Mouse (Mus musculus): ENCODE data around the gene Ctdsp1.
"Not testable (repeated sequence)": the region's sequence is repeated elsewhere in the genome, so short reads cannot be mapped to it uniquely, and the experiment has no call there.

The Ctdsp1 gene

GRCm38 (mm10) chr1:74396456-74397222 lies 5.3 kb downstream of the Ctdsp1 start:
- not testable (repeated sequence) for DNase-seq (ENCODE audit: low read depth, low spot score)

- DNase-seq (ENCODE audit: low read depth, low spot score): peak; percentile 98
Observed at GRCm38 (mm10) chr1:74397268-74397918, 6.1 kb downstream of the Ctdsp1 start.

- DNase-seq (ENCODE audit: low read depth, low spot score): peak; percentile 46
Observed at GRCm38 (mm10) chr1:74397919-74398451, 6.7 kb downstream of the Ctdsp1 start.

- no peak for DNase-seq (ENCODE audit: low read depth, low spot score)
Observed at GRCm38 (mm10) chr1:74400531-74400930, 9.2 kb downstream of the Ctdsp1 start.

- DNase-seq (ENCODE audit: low read depth, low spot score): no peak
Observed at GRCm38 (mm10) chr1:74401015-74401702, 9.8 kb downstream of the Ctdsp1 start.

GRCm38 (mm10) chr1:74404206-74404605 lies 12.9 kb downstream of the Ctdsp1 start:
- no peak for DNase-seq (ENCODE audit: low read depth, low spot score)

- no peak for DNase-seq (ENCODE audit: low read depth, low spot score)
Observed at GRCm38 (mm10) chr1:74408589-74409504, 17.5 kb downstream of the Ctdsp1 start, which contains the start of gene Vil1. Gene Vil1 (plus strand): TSS chr1:74409376.

GRCm38 (mm10) chr1:74411753-74412325 lies 20.5 kb downstream of the Ctdsp1 start:
- DNase-seq (ENCODE audit: low read depth, low spot score): no peak

- no peak for DNase-seq (ENCODE audit: low read depth, low spot score)
Observed at GRCm38 (mm10) chr1:74412711-74413110, 21.4 kb downstream of the Ctdsp1 start.

- DNase-seq (ENCODE audit: low read depth, low spot score): peak; percentile 26
Observed at GRCm38 (mm10) chr1:74415143-74415542, 23.8 kb downstream of the Ctdsp1 start.

GRCm38 (mm10) chr1:74418747-74419439 lies 27.6 kb downstream of the Ctdsp1 start:
- DNase-seq (ENCODE audit: low read depth, low spot score): no peak

GRCm38 (mm10) chr1:74419440-74419794 lies 28.1 kb downstream of the Ctdsp1 start:
- DNase-seq (ENCODE audit: low read depth, low spot score): no peak

- no peak for DNase-seq (ENCODE audit: low read depth, low spot score)
Observed at GRCm38 (mm10) chr1:74423147-74423546, 31.8 kb downstream of the Ctdsp1 start.

GRCm38 (mm10) chr1:74425845-74426244 lies 34.5 kb downstream of the Ctdsp1 start:
- no peak for DNase-seq (ENCODE audit: low read depth, low spot score)

- no peak for DNase-seq (ENCODE audit: low read depth, low spot score)
Observed at GRCm38 (mm10) chr1:74433220-74433619, 41.9 kb downstream of the Ctdsp1 start.

GRCm38 (mm10) chr1:74434596-74434995 lies 43.3 kb downstream of the Ctdsp1 start:
- DNase-seq (ENCODE audit: low read depth, low spot score): no peak

GRCm38 (mm10) chr1:74435563-74435962 lies 44.3 kb downstream of the Ctdsp1 start:
- DNase-seq (ENCODE audit: low read depth, low spot score): no peak

GRCm38 (mm10) chr1:74437702-74438427 lies 46.6 kb downstream of the Ctdsp1 start:
- no peak for DNase-seq (ENCODE audit: low read depth, low spot score)

GRCm38 (mm10) chr1:74439166-74439876 lies 48.0 kb downstream of the Ctdsp1 start:
- DNase-seq (ENCODE audit: low read depth, low spot score): no peak
